In genomic region chr10:50584721-50585120, GRCm38 (mm10) we compare ENCODE assay signal across 26 mouse cellular contexts. TPM values are rescaled to one million over a fixed set of nuclear protein-coding genes. Genes with fewer than 3 reads are reported as not detected.
A peak's percentile ranks its signal among the peaks of the same experiment; 100 is the strongest.
DNase-seq lines count a peak whose midpoint lies in the region; ATAC-seq and TF ChIP-seq lines count a peak whose summit lies in the region.
"Had no signal": no experiment of that assay in that cellular context is flagged by ENCODE, and none has a peak within 500 bp of the region (broad histone marks: within the 10 kb centered on the region; RNA-seq: fewer than 3 reads in every experiment).

No protein-coding gene starts in this region.

- H3K4me3 ChIP-seq in intestine, embryonic 14.5 days (ENCODE audit: low read depth, low read length), result no peak overlapping the region
- H3K4me3 ChIP-seq in intestine, postnatal 0 days (ENCODE audit: low read depth, low read length), result no peak overlapping the region
- H3K4me3 ChIP-seq in intestine, embryonic 15.5 days (replicated peaks), result no peak overlapping the region
- H3K4me3 ChIP-seq: forebrain, embryonic 10.5 days; forebrain, embryonic 13.5 days; heart, adult 2 months; heart, embryonic 10.5 days; heart, embryonic 13.5 days had no signal

- H3K9me3 ChIP-seq in intestine, embryonic 14.5 days (ENCODE audit: control insufficient read depth, low read length), result no peaks in the 10 kb centered on the region
- H3K9me3 ChIP-seq in intestine, postnatal 0 days (ENCODE audit: control insufficient read depth), result no peaks in the 10 kb centered on the region
- no peaks in the 10 kb centered on the region for H3K9me3 ChIP-seq in intestine, embryonic 15.5 days
- H3K9me3 ChIP-seq: forebrain, embryonic 10.5 days; forebrain, embryonic 13.5 days; G1E; heart, embryonic 10.5 days; heart, embryonic 13.5 days had no signal

- H3K27me3 ChIP-seq in intestine, embryonic 14.5 days (replicated peaks; ENCODE audit: control insufficient read depth, insufficient read depth, low read length), result no peaks in the 10 kb centered on the region
- no peaks in the 10 kb centered on the region for H3K27me3 ChIP-seq in intestine, postnatal 0 days (replicated peaks; ENCODE audit: control insufficient read depth, insufficient read depth, low read length)
- H3K27me3 ChIP-seq in intestine, embryonic 15.5 days (replicated peaks), result no peaks in the 10 kb centered on the region
- H3K27me3 ChIP-seq: CH12.LX; forebrain, embryonic 13.5 days; heart, embryonic 13.5 days had no signal

- H3K27ac ChIP-seq in intestine, embryonic 14.5 days (ENCODE audit: low read depth), result no peak overlapping the region
- H3K27ac ChIP-seq in intestine, postnatal 0 days (ENCODE audit: low read depth, low read length), result no peak overlapping the region
- no peak overlapping the region for H3K27ac ChIP-seq in intestine, embryonic 15.5 days
- H3K27ac ChIP-seq: forebrain, embryonic 10.5 days; forebrain, embryonic 13.5 days; heart, adult 2 months; heart, embryonic 10.5 days; heart, embryonic 13.5 days; hindbrain, embryonic 14.5 days had no signal

- no peak for TF ChIP-seq CTCF in intestine, postnatal 0 days (IDR thresholded peaks at IDR 0.05; ENCODE audit: low read depth)

- H3K9ac ChIP-seq in intestine, embryonic 14.5 days (ENCODE audit: low read length), result no peak overlapping the region
- H3K9ac ChIP-seq in intestine, postnatal 0 days (ENCODE audit: low read depth, low read length), result no peak overlapping the region
- no peak overlapping the region for H3K9ac ChIP-seq in intestine, embryonic 15.5 days
- H3K9ac ChIP-seq: forebrain, embryonic 13.5 days; heart, embryonic 13.5 days; hindbrain, embryonic 14.5 days had no signal

- WGBS in intestine, embryonic 14.5 days, result 61% methylated on average over 1 of the region's 1 CpGs
- WGBS in intestine, postnatal 0 days, result 38% methylated on average over 1 of the region's 1 CpGs
- WGBS in intestine, embryonic 15.5 days, result 57% methylated on average over 1 of the region's 1 CpGs

- no peak overlapping the region for H3K4me2 ChIP-seq in intestine, embryonic 14.5 days (ENCODE audit: low read length)
- no peak overlapping the region for H3K4me2 ChIP-seq in intestine, postnatal 0 days (replicated peaks; ENCODE audit: low read depth)
- H3K4me2 ChIP-seq in intestine, embryonic 15.5 days (replicated peaks), result no peak overlapping the region
- H3K4me2 ChIP-seq: forebrain, embryonic 13.5 days; heart, embryonic 13.5 days; hindbrain, embryonic 14.5 days had no signal

- DNase-seq in intestine, embryonic 14.5 days (ENCODE audit: low spot score), result no peak
- peak; percentile 10 for DNase-seq in lung, postnatal 36 days
- no peak for DNase-seq in lung, postnatal 4 days
- no peak for DNase-seq in testis, postnatal 14 days (ENCODE audit: low spot score)
- DNase-seq in natural killer cell, adult 2 months (ENCODE audit: low spot score in 2 of 2), result no peak
- DNase-seq: adrenal gland, adult 2 months; adrenal gland, postnatal 25 days; B cell, adult 2 months; cerebellum, adult 11-12 months; cerebellum, adult 8-10 months; cerebellum, postnatal 14 days; gastrocnemius, postnatal 10 days; gastrocnemius, postnatal 36 days; heart, adult 2 months; heart, postnatal 14 days; heart, postnatal 4 days had no signal

- H3K36me3 ChIP-seq in intestine, embryonic 14.5 days (ENCODE audit: control insufficient read depth, insufficient read depth, low read length), result no peaks in the 10 kb centered on the region
- no peaks in the 10 kb centered on the region for H3K36me3 ChIP-seq in intestine, postnatal 0 days (ENCODE audit: control insufficient read depth, insufficient read depth)
- no peaks in the 10 kb centered on the region for H3K36me3 ChIP-seq in intestine, embryonic 15.5 days
- H3K36me3 ChIP-seq: forebrain, embryonic 10.5 days; G1E; heart, embryonic 10.5 days; heart, embryonic 13.5 days had no signal

- no peaks in the 10 kb centered on the region for H3K4me1 ChIP-seq in intestine, embryonic 14.5 days (replicated peaks; ENCODE audit: control insufficient read depth, insufficient read depth, low read length)
- H3K4me1 ChIP-seq in intestine, postnatal 0 days (replicated peaks; ENCODE audit: control insufficient read depth, insufficient read depth, low read length), result no peaks in the 10 kb centered on the region
- H3K4me1 ChIP-seq in intestine, embryonic 15.5 days (replicated peaks), result no peaks in the 10 kb centered on the region
- H3K4me1 ChIP-seq: forebrain, embryonic 10.5 days; forebrain, embryonic 13.5 days; heart, embryonic 10.5 days; heart, embryonic 13.5 days had no signal

- ATAC-seq in intestine, embryonic 14.5 days (replicated peaks; ENCODE audit: low FRiP score, low TSS enrichment, low read depth), result peak; percentile 71; the same call in 1 of the 2 replicates
- ATAC-seq in intestine, postnatal 0 days, result no peak
- peak; percentile 86 for ATAC-seq in intestine, embryonic 15.5 days
- ATAC-seq: forebrain, embryonic 13.5 days; forebrain, embryonic 16.5 days had no signal

RNA-seq across cellular contexts. Expression of gene Ascc3, which starts 7.7 kb away (rescaled TPM):
- polyA plus RNA-seq in intestine, embryonic 14.5 days (2014; fragmentation: Nextera tagmentation; extraction: Ambion mirVana), result 25.7 and 26.4 TPM in 2 replicates
- 11.2 and 13.3 TPM in 2 replicates for polyA plus RNA-seq in intestine, postnatal 0 days (2015; fragmentation: Nextera tagmentation; extraction: Ambion mirVana)
- polyA plus RNA-seq in intestine, embryonic 15.5 days (2015; fragmentation: Nextera tagmentation; extraction: Ambion mirVana), result 20.2 and 23.1 TPM in 2 replicates
